Mouse (Mus musculus) MEL (cell line): ENCODE measurements at regions not wholly inside any gene's neighbourhood (a gene's known extent, or its start where the extent isn't known, plus 50 kb on each side); places are given as distances from the start of the nearest gene placed in this dataset.

Experiments used
- DNase-seq: peaks from one replicate; pipeline ENCODE4 v3.0.0; 2011; ENCODE audit warnings: low read depth, low spot score
- H3K27ac ChIP-seq: 2 replicates; pipeline ENCODE4 v1.5.1; 2012; ENCODE audit warnings: low read depth, mild to moderate bottlenecking, control low read depth, low read length, moderate library complexity; ENCODE audit not compliant: control insufficient read depth
- H3K27me3 ChIP-seq, 2 experiments: fragments of 150-350 bp in 1 of 2; sonication (generic) in 1 of 2; 2 replicates each; pipeline ENCODE4 v1.6.1; 2012; ENCODE audit warnings: low read length in 2 of 2, mild to moderate bottlenecking in 2 of 2, improper control_type of control experiment in 1 of 2, moderate library complexity in 1 of 2; ENCODE audit not compliant: insufficient read depth in 2 of 2, control insufficient read depth in 1 of 2
- H3K36me3 ChIP-seq, 2 experiments: 2 replicates each; pipeline ENCODE4 v1.6.1; 2012 to 2014; ENCODE audit warnings: low read length in 2 of 2, improper control_type of control experiment in 1 of 2, inconsistent platforms in 1 of 2, mild to moderate bottlenecking in 1 of 2; ENCODE audit not compliant: insufficient read depth in 2 of 2, control insufficient read depth in 1 of 2
- H3K4me1 ChIP-seq, 2 experiments: fragments of 150-350 bp in 1 of 2; sonication (generic) in 1 of 2; 2 replicates each; pipeline ENCODE4 v1.6.1; 2012; ENCODE audit warnings: low read length in 2 of 2, improper control_type of control experiment in 1 of 2, mild to moderate bottlenecking in 1 of 2; ENCODE audit not compliant: insufficient read depth in 2 of 2, control insufficient read depth in 1 of 2
- H3K4me3 ChIP-seq, 2 experiments: fragments of 150-350 bp in 1 of 2; sonication (generic) in 1 of 2; 2 replicates each; pipeline ENCODE4 v1.5.1; 2012; ENCODE audit warnings: low read depth in 2 of 2, low read length in 2 of 2, mild to moderate bottlenecking in 2 of 2, moderate library complexity in 2 of 2, control low read depth in 1 of 2, improper control_type of control experiment in 1 of 2; ENCODE audit not compliant: control insufficient read depth in 1 of 2, insufficient read depth in 1 of 2
- H3K79me2 ChIP-seq: 2 replicates; pipeline ENCODE4 v1.6.1; 2012; ENCODE audit warnings: mild to moderate bottlenecking, low read length, moderate library complexity; ENCODE audit not compliant: control insufficient read depth, poor library complexity, insufficient read depth
- H3K9ac ChIP-seq: 2 replicates; pipeline ENCODE4 v1.6.1; 2012; ENCODE audit warnings: low read depth, mild to moderate bottlenecking, control low read depth, low read length, moderate library complexity; ENCODE audit not compliant: control insufficient read depth, poor library complexity, severe bottlenecking
- H3K9me3 ChIP-seq: fragments of 150-350 bp; sonication (generic); replicated peaks from 2 replicates; pipeline ENCODE4 v1.6.1; 2012; ENCODE audit warnings: mild to moderate bottlenecking, low read length, improper control_type of control experiment, moderate library complexity; ENCODE audit not compliant: insufficient read depth
- BHLHE40 ChIP-seq: IDR thresholded peaks from 2 replicates; pipeline ENCODE4 v1.6.1; 2012; ENCODE audit warnings: low read depth, mild to moderate bottlenecking, inconsistent platforms, low read length, improper control_type of control experiment, borderline replicate concordance
- EP300 ChIP-seq, 2 experiments: IDR thresholded peaks; 2 replicates each; pipeline ENCODE4 v1.6.1; 2011; ENCODE audit warnings: improper control_type of control experiment in 2 of 2, low read length in 2 of 2, low read depth in 1 of 2, mild to moderate bottlenecking in 1 of 2
- GATA1 ChIP-seq: IDR thresholded peaks from 2 replicates; pipeline ENCODE4 v1.6.1; 2011; ENCODE audit warnings: low read depth, low read length, improper control_type of control experiment
- HCFC1 ChIP-seq: IDR thresholded peaks from 2 replicates; pipeline ENCODE4 v1.6.1; 2012; ENCODE audit warnings: low read depth, mild to moderate bottlenecking, inconsistent platforms, low read length, improper control_type of control experiment, moderate library complexity
- MAFK ChIP-seq: IDR thresholded peaks from 2 replicates; pipeline ENCODE4 v1.6.1; 2011; ENCODE audit warnings: low read depth, mild to moderate bottlenecking, low read length, improper control_type of control experiment, borderline replicate concordance
- MYB ChIP-seq: IDR thresholded peaks from 2 replicates; pipeline ENCODE4 v1.6.1; 2011; ENCODE audit warnings: mild to moderate bottlenecking, low read depth, low read length, improper control_type of control experiment
- MYC ChIP-seq: IDR thresholded peaks from 2 replicates; pipeline ENCODE4 v1.6.1; 2011; ENCODE audit warnings: low read depth, mild to moderate bottlenecking, low read length, improper control_type of control experiment, moderate library complexity
- NELFE ChIP-seq: IDR thresholded peaks from 2 replicates; pipeline ENCODE4 v1.6.1; 2011; ENCODE audit warnings: low read depth, low read length, improper control_type of control experiment
- POLR2AphosphoS5 ChIP-seq: IDR thresholded peaks from 2 replicates; pipeline ENCODE4 v1.6.1; 2012; ENCODE audit warnings: low read depth, borderline replicate concordance, mild to moderate bottlenecking, inconsistent platforms, low read length, moderate library complexity, mixed read lengths
- RCOR1 ChIP-seq: IDR thresholded peaks from 2 replicates; pipeline ENCODE4 v1.6.1; 2012; ENCODE audit warnings: low read depth, mild to moderate bottlenecking, inconsistent platforms, low read length, improper control_type of control experiment
- TAL1 ChIP-seq: IDR thresholded peaks from 2 replicates; pipeline ENCODE4 v1.6.1; 2012; ENCODE audit warnings: mild to moderate bottlenecking, inconsistent platforms, low read length, moderate library complexity, mixed read lengths
- TBP ChIP-seq: IDR thresholded peaks from 2 replicates; pipeline ENCODE4 v1.8.0; 2011; ENCODE audit warnings: low read depth, low read length, improper control_type of control experiment
- USF1 ChIP-seq: IDR thresholded peaks from 2 replicates; pipeline ENCODE4 v1.6.1; 2014; ENCODE audit warnings: low read depth, mild to moderate bottlenecking, inconsistent platforms, low read length, improper control_type of control experiment, moderate library complexity
- USF2 ChIP-seq, 2 experiments: IDR thresholded peaks; 2 replicates each; pipeline ENCODE4 v1.6.1; 2011 to 2012; ENCODE audit warnings: improper control_type of control experiment in 2 of 2, low read length in 2 of 2, borderline replicate concordance in 1 of 2, inconsistent platforms in 1 of 2, low read depth in 1 of 2, mild to moderate bottlenecking in 1 of 2; ENCODE audit not compliant: insufficient read depth in 1 of 2
- ZC3H11A ChIP-seq: IDR thresholded peaks from 2 replicates; pipeline ENCODE4 v1.6.1; 2012; ENCODE audit warnings: low read depth, mild to moderate bottlenecking, inconsistent platforms, low read length, improper control_type of control experiment
- ZMIZ1 ChIP-seq: IDR thresholded peaks from 2 replicates; pipeline ENCODE4 v1.6.1; 2012; ENCODE audit warnings: low read depth, mild to moderate bottlenecking, inconsistent platforms, low read length, improper control_type of control experiment, moderate library complexity
- ZNF384 ChIP-seq: IDR thresholded peaks from 2 replicates; pipeline ENCODE4 v1.6.1; 2012; ENCODE audit warnings: low read depth, mild to moderate bottlenecking, inconsistent platforms, low read length, improper control_type of control experiment

- Histone ChIP-seq H3K79me2 (no peaks in the 10 kb centered on the region), H3K27me3 (no peaks in the 10 kb centered on the region), H3K27ac (no peak overlapping the region), H3K4me3 (no peak overlapping the region), H3K9me3 (no peaks in the 10 kb centered on the region), H3K9ac (no peak overlapping the region), H3K4me1 (no peaks in the 10 kb centered on the region), H3K36me3 (no peaks in the 10 kb centered on the region)
- no peak for DNase-seq
- TF ChIP-seq POLR2AphosphoS5 (no peak), MAFK (no peak), TAL1 (no peak), RCOR1 (no peak), USF2 (IDR thresholded peaks at IDR 0.05; ENCODE audit: borderline replicate concordance in 1 of 2, insufficient read depth in 1 of 2, low read depth in 1 of 2, low read length in 2 of 2) (no peak), MYC (no peak), NELFE (no peak), ZC3H11A (no peak), EP300 (IDR thresholded peaks at IDR 0.05; ENCODE audit: low read depth in 1 of 2, low read length in 2 of 2) (0 out of 4 replicates have a peak, but pooled peaks of 1 of the 2 experiments have one; percentile 14), MYB (no peak), GATA1 (0 out of 2 replicates have a peak, but pooled peaks have one; percentile 9), ZNF384 (no peak)
These were observed 76.6 kb upstream of the Zfp366 start for GRCm38 (mm10) chr13:99107983-99108382.

DNA sequence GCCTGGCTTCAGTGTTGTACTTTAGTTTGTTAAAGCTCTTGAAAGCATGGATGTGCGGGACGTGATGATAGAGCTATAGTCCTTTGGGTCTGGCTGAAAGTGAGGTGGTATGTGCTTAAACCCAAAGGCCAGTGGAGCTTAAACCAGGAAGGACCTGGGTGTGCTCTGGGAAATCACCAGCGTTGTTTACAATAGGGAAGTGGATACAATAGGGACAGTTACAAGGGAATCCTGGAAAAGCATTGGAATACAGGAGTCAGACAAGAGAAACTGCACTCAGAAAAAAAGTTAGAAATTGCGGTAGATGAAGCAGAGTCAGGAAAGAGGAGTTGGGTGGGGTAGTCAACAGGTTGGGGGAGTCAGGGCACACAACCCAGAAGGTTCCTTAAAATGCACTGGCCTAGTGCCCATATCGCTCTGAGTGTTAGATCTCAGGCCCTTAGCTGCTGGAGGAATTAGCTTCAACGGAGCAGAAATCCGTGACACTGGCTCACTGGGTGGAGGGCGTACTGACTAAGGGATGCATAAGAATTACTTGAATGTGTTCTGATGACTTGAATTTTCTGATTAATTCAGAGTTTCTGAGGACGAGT, 82.4 kb upstream of the Zfp366 start:
- Histone ChIP-seq H3K36me3 (no peaks in the 10 kb centered on the region), H3K4me3 (no peak overlapping the region), H3K27me3 (no peaks in the 10 kb centered on the region), H3K79me2 (no peaks in the 10 kb centered on the region), H3K9me3 (no peaks in the 10 kb centered on the region), H3K27ac (no peak overlapping the region), H3K9ac (no peak overlapping the region), H3K4me1 (no peaks in the 10 kb centered on the region)
- no peak for TF ChIP-seq USF1
- no peak for TF ChIP-seq HCFC1
- TF ChIP-seq ZMIZ1 = no peak
- TF ChIP-seq TAL1 = no peak
- TF ChIP-seq BHLHE40 = no peak
- TF ChIP-seq TBP = no peak
- DNase-seq = no peak
